Mouse (Mus musculus): ENCODE data around the gene Gpr25. TPM values are rescaled to one million over a fixed set of nuclear protein-coding genes. Genes with fewer than 3 reads are reported as not detected.

The Gpr25 gene
- polyA plus RNA-seq, 1 experiment from 2014 or later: not detected

DNA sequence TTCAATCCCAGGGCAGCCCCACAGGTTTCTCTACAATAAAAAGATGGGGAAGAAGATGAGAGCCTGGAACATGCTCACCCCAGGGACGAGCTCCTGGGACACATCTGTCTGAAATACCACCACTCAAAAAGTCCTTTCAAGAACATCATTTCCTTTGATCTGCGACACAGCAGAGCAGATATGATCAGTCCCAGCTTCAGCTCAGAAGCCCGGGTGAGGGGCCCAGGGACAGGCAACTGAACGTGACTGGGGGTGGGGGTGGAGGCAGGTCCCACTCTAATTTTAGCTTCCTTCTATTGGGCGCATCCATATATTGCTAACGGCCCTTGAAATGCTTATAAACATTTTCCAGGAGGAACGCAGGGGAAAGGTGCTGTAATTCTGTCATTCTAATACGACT, 5.0 kb downstream of the Gpr25 start:
- no peaks in the 10 kb centered on the region for H3K36me3 ChIP-seq
- H3K27ac ChIP-seq (replicated peaks): no peak overlapping the region
- WGBS: 60% methylated on average over 8 of the region's 8 CpGs

GRCm38 (mm10) chr1:136255174-136255573, 5.5 kb downstream of the Gpr25 start:
- H3K27ac ChIP-seq (replicated peaks): no peak overlapping the region
- H3K36me3 ChIP-seq: no peaks in the 10 kb centered on the region
- H3K4me2 ChIP-seq (replicated peaks): no peak overlapping the region
- H3K27me3 ChIP-seq: peaks cover 62% of the 10 kb centered on the region
- H3K4me3 ChIP-seq: no peak overlapping the region
- ATAC-seq (ENCODE audit: low FRiP score, low read depth): no peak
- no peak overlapping the region for H3K9ac ChIP-seq (replicated peaks)
- WGBS: 40% methylated on average over 6 of the region's 6 CpGs
- H3K9me3 ChIP-seq: no peaks in the 10 kb centered on the region
- peaks cover 11% of the 10 kb centered on the region for H3K4me1 ChIP-seq

More for the DNA sequence above, 5.0 kb downstream of the Gpr25 start:
- Histone ChIP-seq H3K9ac (replicated peaks) (no peak overlapping the region), H3K4me1 (peaks cover 16% of the 10 kb centered on the region), H3K4me2 (replicated peaks) (no peak overlapping the region), H3K27me3 (peaks cover 67% of the 10 kb centered on the region), H3K4me3 (no peak overlapping the region), H3K9me3 (no peaks in the 10 kb centered on the region)
- ATAC-seq (ENCODE audit: low FRiP score, low read depth): no peak

DNA sequence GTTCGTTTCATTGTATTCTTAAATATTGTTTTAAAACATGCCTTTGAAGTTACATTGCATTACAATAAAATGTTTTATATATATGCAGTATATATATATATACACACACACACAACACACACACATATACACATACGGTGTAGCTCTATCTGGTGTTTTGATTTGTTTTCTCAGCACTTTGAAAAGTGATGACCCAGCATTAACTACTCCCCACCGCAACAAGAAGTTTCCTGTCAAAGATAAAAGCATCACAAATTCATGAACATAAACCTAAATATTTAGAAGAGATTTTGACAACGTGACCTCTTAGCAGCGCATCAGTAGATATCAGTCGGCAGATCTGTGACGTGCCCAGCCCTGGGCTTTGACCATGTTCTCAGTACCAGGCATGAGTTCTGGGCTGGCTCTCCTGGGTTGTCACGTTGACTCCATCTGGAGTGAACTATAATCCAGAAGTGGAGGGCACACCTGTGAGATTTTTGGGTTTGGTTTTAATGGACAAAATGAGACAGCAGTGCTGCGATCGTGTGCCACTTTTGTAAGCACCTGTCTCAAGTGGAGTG, 6.1 kb downstream of the Gpr25 start:
- H3K9me3 ChIP-seq: no peaks in the 10 kb centered on the region
- no peaks in the 10 kb centered on the region for H3K36me3 ChIP-seq
- H3K9ac ChIP-seq (replicated peaks): no peak overlapping the region
- H3K4me2 ChIP-seq (replicated peaks): no peak overlapping the region
- no peak overlapping the region for H3K27ac ChIP-seq (replicated peaks)
- peaks cover 56% of the 10 kb centered on the region for H3K27me3 ChIP-seq
- WGBS: 84% methylated on average over 10 of the region's 10 CpGs
- ATAC-seq (ENCODE audit: low FRiP score, low read depth): no peak
- peaks cover 5% of the 10 kb centered on the region for H3K4me1 ChIP-seq
- no peak overlapping the region for H3K4me3 ChIP-seq

DNA sequence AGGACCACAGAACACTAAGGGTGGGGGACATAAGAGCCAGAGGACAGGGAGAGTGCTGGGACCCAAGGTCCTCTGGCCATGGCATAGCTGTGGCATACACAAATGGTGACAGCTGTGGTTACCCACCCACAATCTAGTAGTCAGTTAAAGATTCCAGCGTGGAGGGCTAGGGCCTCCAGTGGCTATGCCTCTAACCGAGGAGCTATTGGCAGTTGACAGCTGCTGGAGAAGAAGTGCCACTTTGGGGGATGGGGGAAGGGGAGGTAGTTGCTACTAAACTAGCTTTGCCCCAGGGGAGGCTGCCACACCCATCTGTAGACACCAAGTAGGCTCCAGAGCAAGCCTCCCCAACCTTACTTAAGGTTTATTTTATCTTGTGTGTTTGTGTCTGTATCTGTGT, 7.2 kb downstream of the Gpr25 start:
- Histone ChIP-seq H3K4me2 (replicated peaks) (no peak overlapping the region), H3K27me3 (peaks cover 50% of the 10 kb centered on the region), H3K27ac (replicated peaks) (no peak overlapping the region), H3K9ac (replicated peaks) (no peak overlapping the region), H3K9me3 (no peaks in the 10 kb centered on the region), H3K36me3 (no peaks in the 10 kb centered on the region), H3K4me1 (peaks cover 3% of the 10 kb centered on the region), H3K4me3 (no peak overlapping the region)
- ATAC-seq (ENCODE audit: low FRiP score, low read depth): no peak
- WGBS: 37% methylated on average over 2 of the region's 2 CpGs

GRCm38 (mm10) chr1:136249662-136250061, 11.0 kb downstream of the Gpr25 start:
- Histone ChIP-seq H3K4me3 (no peak overlapping the region), H3K9ac (replicated peaks) (no peak overlapping the region), H3K4me1 (no peaks in the 10 kb centered on the region), H3K9me3 (no peaks in the 10 kb centered on the region), H3K4me2 (replicated peaks) (no peak overlapping the region), H3K27ac (replicated peaks) (no peak overlapping the region), H3K27me3 (peaks cover 39% of the 10 kb centered on the region), H3K36me3 (no peaks in the 10 kb centered on the region)
- ATAC-seq (ENCODE audit: low FRiP score, low read depth): no peak
- 71% methylated on average over 5 of the region's 5 CpGs for WGBS

DNA sequence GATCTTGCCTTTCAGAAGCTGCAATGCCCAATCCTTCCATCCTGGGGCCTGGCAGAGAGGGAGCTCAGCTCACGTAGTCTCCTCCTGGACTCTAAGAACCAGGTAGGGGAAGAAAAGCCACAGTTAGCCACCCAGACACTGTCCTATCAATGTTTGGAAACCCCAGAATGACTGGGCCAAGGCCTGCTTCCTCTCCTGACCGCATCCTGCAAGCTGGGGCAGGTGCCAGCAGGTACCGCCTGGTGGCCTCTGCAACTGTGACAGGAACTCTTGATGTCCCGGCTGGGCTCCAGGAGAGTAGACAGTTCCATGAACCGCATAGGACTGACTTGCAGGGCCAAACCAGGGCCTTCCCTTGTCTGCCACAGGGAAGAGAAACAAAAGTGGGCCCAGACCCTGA, 13.3 kb downstream of the Gpr25 start:
- ATAC-seq (ENCODE audit: low FRiP score, low read depth): no peak
- peaks cover 50% of the 10 kb centered on the region for H3K27me3 ChIP-seq
- 93% methylated on average over 5 of the region's 5 CpGs for WGBS
- no peak overlapping the region for H3K4me2 ChIP-seq (replicated peaks)
- no peaks in the 10 kb centered on the region for H3K4me1 ChIP-seq
- H3K36me3 ChIP-seq: no peaks in the 10 kb centered on the region
- no peaks in the 10 kb centered on the region for H3K9me3 ChIP-seq
- no peak overlapping the region for H3K4me3 ChIP-seq
- no peak overlapping the region for H3K27ac ChIP-seq (replicated peaks)
- H3K9ac ChIP-seq (replicated peaks): no peak overlapping the region

DNA sequence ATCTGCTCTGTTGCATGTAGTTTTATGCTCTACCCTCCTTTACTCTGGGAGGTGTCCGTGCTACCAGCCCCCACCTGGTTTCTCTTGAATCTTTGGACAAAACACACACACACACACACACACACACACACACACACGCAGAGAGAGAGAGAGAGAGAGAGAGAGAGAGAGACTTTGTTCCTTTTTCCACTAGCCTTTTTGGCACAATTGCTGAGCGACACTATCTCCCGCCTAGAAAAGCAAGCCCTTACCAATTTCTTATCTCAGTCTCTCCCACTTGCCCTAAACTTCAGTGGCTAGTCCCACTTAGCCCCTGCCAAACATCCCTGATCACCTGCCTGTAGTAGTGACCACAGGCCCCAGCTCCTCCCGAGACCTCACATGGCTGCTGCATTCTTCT, 16.2 kb downstream of the Gpr25 start:
- no peak overlapping the region for H3K4me3 ChIP-seq
- no peaks in the 10 kb centered on the region for H3K9me3 ChIP-seq
- 95% methylated on average over 4 of the region's 5 CpGs for WGBS
- H3K4me2 ChIP-seq (replicated peaks): no peak overlapping the region
- H3K36me3 ChIP-seq: no peaks in the 10 kb centered on the region
- no peaks in the 10 kb centered on the region for H3K4me1 ChIP-seq
- no peak overlapping the region for H3K9ac ChIP-seq (replicated peaks)
- no peak for ATAC-seq (ENCODE audit: low FRiP score, low read depth)
- peaks cover 75% of the 10 kb centered on the region for H3K27me3 ChIP-seq
- no peak overlapping the region for H3K27ac ChIP-seq (replicated peaks)

GRCm38 (mm10) chr1:136241801-136242200, 18.9 kb downstream of the Gpr25 start:
- no peaks in the 10 kb centered on the region for H3K9me3 ChIP-seq
- H3K36me3 ChIP-seq: no peaks in the 10 kb centered on the region
- no peak overlapping the region for H3K4me2 ChIP-seq (replicated peaks)
- no peak overlapping the region for H3K9ac ChIP-seq (replicated peaks)
- H3K27me3 ChIP-seq: peaks cover 73% of the 10 kb centered on the region
- ATAC-seq (ENCODE audit: low FRiP score, low read depth): no peak
- 89% methylated on average over 7 of the region's 7 CpGs for WGBS
- no peak overlapping the region for H3K4me3 ChIP-seq
- H3K27ac ChIP-seq (replicated peaks): no peak overlapping the region
- no peaks in the 10 kb centered on the region for H3K4me1 ChIP-seq

DNA sequence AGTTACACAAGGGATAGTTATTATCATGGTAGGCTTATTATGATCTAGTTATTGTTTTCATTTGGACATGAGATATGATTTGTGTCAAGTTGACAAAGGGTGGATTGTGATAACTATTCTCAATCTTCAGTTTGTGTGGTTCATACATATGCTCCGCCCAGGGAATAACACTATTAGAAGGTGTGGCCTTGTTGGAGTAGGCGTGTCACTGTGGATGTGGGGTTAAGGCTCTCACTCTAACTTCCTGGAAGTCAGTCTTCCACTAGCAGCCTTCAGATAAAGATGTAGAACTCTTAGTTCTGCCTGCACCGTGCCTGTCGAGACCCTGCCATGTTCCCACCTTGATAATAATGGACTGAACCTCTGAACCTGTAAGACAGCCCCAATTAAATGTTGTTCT, 22.2 kb downstream of the Gpr25 start:
- Histone ChIP-seq H3K9me3 (no peaks in the 10 kb centered on the region), H3K27ac (replicated peaks) (no peak overlapping the region), H3K4me2 (replicated peaks) (no peak overlapping the region), H3K27me3 (peaks cover 77% of the 10 kb centered on the region), H3K4me3 (no peak overlapping the region), H3K4me1 (peaks cover 10% of the 10 kb centered on the region), H3K9ac (replicated peaks) (no peak overlapping the region), H3K36me3 (no peaks in the 10 kb centered on the region)
- WGBS: 89% methylated on average over 4 of the region's 4 CpGs
- no peak for ATAC-seq (ENCODE audit: low FRiP score, low read depth)

- Histone ChIP-seq H3K27me3 (peaks cover 68% of the 10 kb centered on the region), H3K9me3 (no peaks in the 10 kb centered on the region), H3K36me3 (no peaks in the 10 kb centered on the region), H3K9ac (replicated peaks) (peak overlapping the region; percentile 70), H3K27ac (replicated peaks) (peak overlapping the region; percentile 35; the same call in 1 of the 2 replicates), H3K4me2 (replicated peaks) (peak overlapping the region; percentile 76), H3K4me3 (peak overlapping the region; percentile 61), H3K4me1 (peaks cover 42% of the 10 kb centered on the region)
- ATAC-seq (ENCODE audit: low FRiP score, low read depth): peak; percentile 25
- 1% methylated on average over 9 of the region's 9 CpGs for WGBS
Observed at GRCm38 (mm10) chr1:136234595-136235092, 26.0 kb downstream of the Gpr25 start.

GRCm38 (mm10) chr1:136233892-136234594, 26.6 kb downstream of the Gpr25 start, which contains the start of gene Inava:
Gene Inava (minus strand): TSS chr1:136234264.
- H3K4me3 ChIP-seq: peak within 1 kb of the TSS; percentile 61
- peak within 1 kb of the TSS; percentile 70 for H3K9ac ChIP-seq (replicated peaks)
- H3K27me3 ChIP-seq: peaks cover 69% of the 10 kb centered on the region
- H3K4me2 ChIP-seq (replicated peaks): peak within 1 kb of the TSS; percentile 76
- peak; percentile 90 for ATAC-seq (ENCODE audit: low FRiP score, low read depth)
- H3K9me3 ChIP-seq: no peaks in the 10 kb centered on the region
- 1% methylated on average over 51 of the region's 51 CpGs for WGBS
- H3K27ac ChIP-seq (replicated peaks): peak within 1 kb of the TSS; percentile 52; the same call in 1 of the 2 replicates
- no peaks in the 10 kb centered on the region for H3K36me3 ChIP-seq
- peaks cover 48% of the 10 kb centered on the region for H3K4me1 ChIP-seq

GRCm38 (mm10) chr1:136232986-136233790, 27.5 kb downstream of the Gpr25 start:
- 0 out of 2 replicates have a peak, but pooled peaks have one; percentile 5 for ATAC-seq (ENCODE audit: low FRiP score, low read depth)
- Histone ChIP-seq H3K4me1 (peaks cover 56% of the 10 kb centered on the region), H3K36me3 (no peaks in the 10 kb centered on the region)

More at GRCm38 (mm10) chr1:136232986-136233790, 27.5 kb downstream of the Gpr25 start:
- Histone ChIP-seq H3K27me3 (peaks cover 64% of the 10 kb centered on the region), H3K27ac (replicated peaks) (peak overlapping the region; percentile 52; the same call in 1 of the 2 replicates), H3K9ac (replicated peaks) (peak overlapping the region; percentile 70), H3K9me3 (no peaks in the 10 kb centered on the region), H3K4me3 (peak overlapping the region; percentile 61), H3K4me2 (replicated peaks) (peak overlapping the region; percentile 76)
- WGBS: under 1% methylated on average over 23 of the region's 23 CpGs

Data from midbrain, embryonic 12.5 days (tissue).